Mouse (Mus musculus) kidney, adult 11 months (tissue): ENCODE results near the gene Atxn7.
"Not testable (repeated sequence)": the region's sequence is repeated elsewhere in the genome, so short reads cannot be mapped to it uniquely, and the experiment has no call there.

Experiments used
- DNase-seq: peaks from one replicate; pipeline ENCODE4 v3.0.0; 2022

The Atxn7 gene

DNA sequence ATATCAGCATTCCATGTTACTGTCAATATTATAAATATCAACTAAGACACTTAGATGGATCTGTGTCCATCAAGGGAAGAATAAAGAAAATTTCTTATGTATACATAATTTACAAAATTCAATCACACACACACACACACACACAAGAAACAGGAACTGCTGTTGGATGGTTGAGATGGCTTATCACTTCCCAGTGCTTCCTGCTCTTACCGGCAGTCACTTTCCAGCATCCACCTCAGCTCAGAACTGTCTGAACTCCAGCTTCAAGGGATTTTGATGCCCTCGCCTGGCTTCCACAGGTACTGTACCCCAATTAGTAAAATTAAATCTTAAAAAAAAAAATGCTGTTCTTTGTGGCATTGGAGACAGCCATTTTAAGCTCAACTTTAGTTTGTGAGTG is 27.2 kb downstream of the Atxn7 start:
- DNase-seq = no peak

DNA sequence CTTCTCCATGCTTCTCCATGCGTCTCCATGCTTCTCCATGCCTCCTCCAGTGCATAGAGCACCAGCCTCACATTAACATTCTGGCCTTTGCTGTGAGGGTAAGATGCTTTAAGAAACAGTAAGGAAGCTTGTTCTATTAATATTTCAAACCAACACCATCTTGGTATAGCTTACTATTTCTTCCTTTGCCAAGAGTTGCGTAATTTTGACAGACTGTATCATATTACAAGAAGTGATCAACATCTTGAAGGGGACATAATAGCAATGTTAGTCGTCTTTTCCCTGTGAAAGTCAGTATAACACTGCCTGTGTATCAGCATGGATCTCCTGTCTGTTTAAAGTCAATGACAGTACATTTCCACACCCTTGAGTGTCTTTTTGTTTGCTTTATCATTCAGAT is 29.5 kb downstream of the Atxn7 start:
- DNase-seq = no peak

DNA sequence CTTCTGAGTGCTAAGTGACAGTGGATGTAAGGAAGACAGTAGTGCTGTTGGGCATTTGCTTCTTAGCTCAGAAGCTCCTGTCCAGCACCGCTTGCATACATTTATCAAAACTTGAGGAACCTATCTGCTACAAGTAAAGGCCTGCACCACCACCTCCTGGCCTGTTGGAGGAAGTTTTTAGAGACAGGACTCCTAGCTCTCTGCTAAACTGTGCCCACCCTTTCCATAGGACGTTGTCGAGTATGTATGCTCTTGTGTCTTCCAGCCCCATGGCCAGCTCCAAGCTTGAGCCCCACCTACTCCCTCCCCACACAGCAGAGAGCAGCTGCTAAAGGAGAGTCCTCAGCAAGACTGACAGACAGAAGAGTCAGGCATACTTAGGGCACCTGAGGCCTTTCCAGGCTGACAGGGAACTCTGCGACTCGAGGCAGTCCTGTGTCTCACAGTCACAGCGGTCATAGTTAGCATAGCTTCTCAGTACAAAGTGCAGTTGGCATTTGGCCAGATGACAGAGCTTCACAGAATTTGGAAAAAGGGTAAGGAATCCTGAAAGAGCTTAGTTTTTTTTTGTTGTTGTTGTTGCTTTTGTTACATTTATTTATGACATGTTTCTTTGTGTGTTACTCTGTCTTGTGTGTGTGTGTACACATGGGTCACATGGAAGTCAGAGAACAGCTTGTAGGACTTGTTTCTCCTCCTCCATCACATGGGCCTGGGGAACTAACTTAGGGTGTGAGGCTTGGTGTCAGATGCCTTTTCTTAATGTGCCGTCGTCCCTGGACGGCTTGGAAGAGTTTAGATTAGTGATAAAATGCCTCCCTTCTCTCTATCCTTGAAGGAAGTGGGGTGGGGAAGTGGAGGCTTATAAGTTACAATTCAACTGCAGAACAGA is 34.2 kb downstream of the Atxn7 start:
- peak; percentile 42 for DNase-seq

DNA sequence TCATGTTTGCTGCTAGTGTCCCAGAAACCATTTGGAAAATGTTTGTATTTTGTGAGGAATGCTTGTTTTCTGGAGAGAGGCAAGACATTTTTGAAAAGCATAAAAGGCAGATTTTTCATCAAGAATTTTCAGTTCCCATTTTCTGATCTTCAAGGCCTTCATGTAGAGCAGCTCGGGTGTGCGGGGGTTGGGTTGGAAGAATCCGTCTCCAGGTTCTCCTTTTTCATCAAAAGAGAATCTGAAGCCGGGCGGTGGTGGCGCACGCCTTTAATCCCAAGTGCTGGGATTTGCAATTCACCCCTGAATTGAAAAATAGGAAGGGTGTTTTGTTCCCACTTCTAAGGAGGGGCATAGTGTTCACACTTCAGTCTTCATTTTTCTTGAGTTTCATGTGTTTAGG is 41.5 kb downstream of the Atxn7 start:
- DNase-seq = no peak

DNA sequence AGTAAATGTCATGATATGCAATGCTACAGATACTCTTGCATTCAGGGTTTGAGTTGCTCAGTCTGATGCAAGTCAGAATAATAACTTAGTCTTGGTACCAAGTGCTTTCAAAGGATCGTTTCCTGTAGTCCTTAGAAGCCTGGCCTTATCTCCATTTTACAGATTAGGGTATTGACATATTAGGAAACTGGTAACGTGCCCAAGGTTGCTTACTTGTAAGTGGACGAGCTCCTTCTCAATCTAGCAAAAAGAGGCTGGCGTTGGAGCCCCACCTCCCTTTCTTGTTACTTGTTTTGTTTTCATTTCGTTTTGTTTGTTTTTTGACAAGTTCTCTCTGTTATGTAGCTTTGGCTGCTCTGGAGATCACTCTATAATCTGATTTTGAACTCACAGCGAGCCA is 48.5 kb downstream of the Atxn7 start:
- no peak for DNase-seq

DNA sequence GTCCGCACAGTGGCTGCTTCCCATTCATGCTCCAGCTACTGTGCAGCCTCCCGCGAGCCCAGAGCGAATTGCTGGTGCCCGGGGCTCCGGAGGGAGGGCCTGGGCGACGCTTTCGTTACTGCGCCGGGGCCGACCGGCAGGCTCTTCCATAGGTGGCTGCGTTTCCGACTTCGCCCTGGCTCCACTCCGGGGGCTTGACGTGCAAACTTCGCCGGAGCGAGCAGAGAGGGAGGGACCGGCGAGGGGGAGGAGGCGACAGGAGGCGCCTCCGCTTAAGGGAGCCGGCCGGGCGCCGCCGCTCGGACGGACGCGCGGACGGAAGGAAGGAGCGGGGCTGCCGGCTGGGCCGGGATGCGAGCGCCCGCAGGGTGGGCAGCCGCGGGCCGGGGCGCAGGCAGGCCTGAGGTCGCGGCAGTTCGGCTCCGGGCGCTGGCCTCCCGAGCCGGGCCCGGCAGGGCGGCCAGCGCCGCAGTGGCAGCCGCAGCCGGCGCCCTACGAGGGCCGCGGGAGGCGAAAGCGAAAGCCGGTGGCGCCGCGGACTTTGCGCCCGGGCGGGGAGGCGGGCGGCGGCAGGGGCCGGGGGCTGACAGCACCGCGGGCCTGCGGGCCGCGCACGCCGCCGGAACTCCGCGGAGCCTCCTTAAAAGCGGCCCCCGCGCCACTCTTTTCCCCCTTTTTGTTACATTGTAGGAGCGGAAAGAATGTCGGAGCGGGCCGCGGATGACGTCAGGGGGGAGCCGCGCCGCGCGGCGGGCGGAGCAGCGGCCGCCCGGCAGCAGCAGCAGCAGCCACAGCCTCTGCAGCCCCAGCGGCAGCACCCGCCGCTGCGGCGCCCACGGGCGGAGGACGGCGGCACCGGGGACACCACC is 51.4 kb downstream of the Atxn7 start:
- DNase-seq = peak; percentile 88

DNA sequence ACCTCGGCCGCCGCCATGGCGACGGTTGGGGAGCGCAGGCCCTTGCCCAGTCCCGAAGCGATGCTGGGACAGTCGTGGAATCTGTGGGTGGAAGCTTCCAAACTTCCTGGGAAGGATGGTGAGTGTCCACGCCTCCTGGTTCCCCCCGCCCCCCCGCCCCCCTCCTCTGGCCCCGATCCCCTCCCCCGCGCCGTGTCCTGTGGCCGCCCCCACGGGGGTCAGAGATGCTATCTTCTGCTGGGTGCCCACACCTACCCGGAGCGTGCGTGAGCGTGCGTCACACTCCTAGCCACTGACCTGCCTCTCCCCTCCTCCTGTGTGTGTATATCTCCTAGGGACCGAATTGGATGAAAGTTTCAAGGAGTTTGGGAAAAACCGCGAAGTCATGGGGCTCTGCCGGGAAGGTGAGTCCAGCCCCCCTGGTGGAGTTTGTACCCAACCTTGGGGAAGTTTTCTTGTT is 52.0 kb downstream of the Atxn7 start:
- no peak for DNase-seq

DNA sequence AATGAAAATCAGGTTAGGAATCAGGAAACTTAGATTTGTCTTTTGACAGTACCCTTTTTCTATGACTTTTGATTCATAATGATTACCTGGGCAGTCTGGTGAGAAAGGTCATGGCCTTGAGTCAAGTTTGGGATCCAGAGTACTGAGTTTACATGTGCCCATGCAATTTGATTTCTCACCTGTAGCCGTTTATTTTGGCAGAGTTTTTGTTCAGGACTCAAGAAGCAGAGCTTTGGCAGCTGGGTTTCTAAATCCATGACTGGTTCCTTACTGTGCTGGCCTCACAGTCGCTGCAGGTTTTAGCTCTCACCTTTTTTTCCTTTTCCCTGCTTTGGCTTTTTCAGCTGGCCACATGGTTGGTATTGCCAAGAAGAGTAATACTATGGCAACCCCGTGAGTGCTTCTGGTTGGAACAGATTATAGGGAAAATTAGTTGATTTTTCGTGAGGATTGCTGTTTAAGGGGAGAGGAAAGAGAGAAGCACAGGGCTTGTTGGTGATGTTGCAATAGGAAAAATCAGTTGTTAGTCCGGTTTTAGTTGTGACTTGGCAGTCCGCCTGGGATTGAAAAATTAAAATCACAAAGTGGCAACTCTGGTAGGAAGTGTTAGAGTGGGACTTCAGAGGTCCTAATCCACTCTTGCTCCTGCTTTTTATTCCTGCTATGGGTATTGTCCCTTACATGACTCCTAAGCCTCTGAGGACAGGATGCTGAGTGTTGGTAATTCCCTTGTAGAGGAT is 53.6 kb downstream of the Atxn7 start:
- no peak for DNase-seq

DNA sequence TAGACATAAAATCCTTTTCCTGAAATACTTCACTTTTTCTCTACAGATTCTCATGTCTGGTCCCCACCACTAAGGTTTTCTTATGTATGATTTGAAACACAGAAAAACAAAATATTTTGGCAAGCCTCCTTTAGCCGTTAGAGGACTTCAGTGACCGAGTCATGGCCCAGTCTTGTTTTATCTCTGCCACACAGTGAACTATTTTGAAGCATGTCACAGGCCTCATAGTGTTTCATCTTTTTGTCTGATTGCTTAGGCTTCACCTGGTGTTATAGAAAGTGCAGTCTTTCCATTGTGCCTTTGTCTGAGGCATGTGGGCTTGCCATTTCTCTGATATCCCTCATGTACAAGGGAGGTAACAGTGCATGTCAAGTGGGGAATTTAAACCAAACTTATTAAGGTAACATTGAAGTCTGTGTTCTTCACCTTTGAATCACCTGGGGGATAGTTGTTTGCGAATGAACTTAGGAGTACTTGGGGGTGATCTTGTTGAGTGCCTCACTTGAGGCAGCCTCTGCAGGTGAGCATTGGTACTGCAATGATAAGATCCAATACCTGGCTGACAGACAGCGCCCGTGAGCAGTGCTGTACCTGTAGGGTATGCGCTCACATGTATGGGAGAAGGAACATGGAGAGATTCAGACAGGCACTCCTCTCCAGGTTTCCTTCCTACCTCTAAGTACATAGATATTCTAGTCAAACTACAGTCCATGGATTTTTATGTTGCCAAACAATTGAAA is 58.1 kb downstream of the Atxn7 start:
- no peak for DNase-seq

DNA sequence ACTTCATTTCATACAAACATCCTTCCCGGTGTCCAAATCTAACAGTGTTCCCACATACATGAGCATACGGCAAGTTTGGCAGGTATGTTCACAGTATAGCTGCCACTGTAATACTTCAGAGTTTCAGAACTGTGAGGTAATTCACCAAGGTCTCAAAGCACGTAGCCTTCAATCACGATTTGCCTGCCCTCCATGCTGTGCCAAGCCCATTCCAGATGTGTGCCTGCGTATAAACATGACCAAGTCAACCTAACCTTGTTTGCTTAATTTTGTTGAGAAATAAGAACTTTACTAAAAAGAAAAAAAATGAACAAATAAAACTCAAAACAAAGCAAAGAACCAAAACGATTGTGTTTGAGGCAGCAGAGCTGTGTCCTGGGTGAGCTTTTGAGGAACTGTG is 60.0 kb downstream of the Atxn7 start:
- DNase-seq = no peak

DNA sequence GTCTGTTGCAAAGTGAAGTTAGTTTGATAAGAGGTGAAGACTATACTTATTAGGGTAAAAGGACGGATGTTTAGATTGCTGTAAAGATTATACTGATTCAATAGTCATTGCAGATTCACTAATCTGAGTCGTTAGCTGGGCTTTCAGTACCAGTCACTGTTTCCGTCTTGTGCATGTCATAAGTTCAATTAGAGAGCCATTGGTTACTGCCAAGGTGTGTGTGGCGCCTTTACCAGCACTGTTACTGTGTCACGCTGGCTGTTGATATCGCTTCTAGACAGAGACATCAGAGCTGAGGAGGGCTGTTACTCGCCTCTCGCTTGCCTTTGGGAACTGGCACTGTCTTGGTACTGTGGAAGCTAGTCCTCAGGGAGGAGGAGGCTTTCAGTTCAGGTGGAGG is 64.6 kb downstream of the Atxn7 start:
- no peak for DNase-seq

DNA sequence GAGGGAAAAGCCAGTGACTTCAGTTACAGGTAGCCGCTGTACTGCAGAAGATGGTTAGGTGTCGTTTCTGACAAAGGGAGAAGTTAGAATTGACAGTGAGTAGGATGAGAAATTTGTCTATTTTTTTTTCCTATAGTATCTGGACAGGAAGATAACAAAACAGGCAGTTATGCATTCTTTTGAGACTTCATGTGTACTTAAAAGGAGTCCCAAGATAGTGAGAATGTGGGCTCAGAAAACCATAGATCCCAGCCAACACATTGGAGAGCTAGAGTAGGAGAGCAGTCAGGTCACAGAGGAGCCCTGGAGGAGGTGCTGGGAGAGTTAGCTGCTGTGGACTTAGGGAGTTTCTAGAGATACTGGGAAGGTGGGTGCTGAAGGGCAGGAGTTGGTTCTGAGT is 69.4 kb downstream of the Atxn7 start:
- DNase-seq = no peak

DNA sequence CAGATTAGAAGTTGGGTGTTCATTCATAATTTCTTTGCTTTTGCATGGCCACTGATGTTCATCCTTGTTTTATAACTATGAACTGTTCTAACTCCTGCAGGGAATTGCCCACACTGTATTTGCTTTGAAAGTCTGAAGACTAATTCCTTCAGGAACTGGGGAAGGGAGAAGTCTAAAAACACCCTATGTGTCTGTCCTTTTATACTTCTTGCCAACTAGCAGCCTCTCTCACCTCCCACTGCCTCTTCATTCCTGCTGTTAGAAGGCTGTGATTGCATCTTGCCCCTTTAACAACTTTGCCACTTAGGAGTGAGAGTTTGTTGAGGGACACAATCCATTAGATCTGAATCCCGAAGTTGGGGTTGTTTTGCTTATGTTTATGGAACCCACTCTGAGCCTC is 71.6 kb downstream of the Atxn7 start:
- DNase-seq = no peak

DNA sequence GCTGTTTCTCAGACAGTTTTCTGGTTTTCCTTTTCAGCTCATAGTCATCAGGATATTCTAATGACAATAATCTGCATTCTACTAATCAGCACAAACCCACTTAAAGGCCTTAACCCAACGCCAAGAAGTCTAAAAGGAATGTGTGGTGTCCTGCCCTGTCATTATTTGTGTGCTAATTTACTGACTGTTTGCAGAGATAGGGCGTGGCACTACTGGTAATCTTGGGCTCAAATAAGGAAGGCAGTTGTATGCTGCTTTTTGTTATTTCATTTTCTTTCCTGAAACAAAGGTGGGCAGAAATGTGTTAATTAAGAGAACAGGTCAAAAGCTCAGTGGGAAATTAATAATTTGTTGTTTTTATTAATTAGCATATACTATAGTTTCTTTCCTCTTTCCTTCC is 75.1 kb downstream of the Atxn7 start:
- DNase-seq = no peak

DNA sequence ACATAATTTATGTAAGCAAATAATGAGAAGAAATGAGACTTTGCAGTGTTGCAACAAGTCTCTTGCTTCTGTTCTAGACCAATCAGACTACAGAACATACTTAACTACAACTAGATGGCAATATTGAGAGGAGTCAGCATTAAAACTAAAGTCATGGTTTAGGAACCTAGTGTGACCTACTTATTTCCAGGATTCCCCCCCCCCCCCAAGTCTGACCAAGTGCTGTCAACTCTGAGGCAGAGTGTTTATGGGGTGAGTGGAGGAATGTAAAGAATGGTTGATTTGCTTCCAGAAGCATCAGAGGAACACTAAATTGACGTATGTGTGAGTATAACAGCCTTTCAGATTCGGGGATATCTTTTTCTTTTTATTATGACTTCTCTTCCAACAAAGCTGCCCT is 77.0 kb downstream of the Atxn7 start:
- no peak for DNase-seq

DNA sequence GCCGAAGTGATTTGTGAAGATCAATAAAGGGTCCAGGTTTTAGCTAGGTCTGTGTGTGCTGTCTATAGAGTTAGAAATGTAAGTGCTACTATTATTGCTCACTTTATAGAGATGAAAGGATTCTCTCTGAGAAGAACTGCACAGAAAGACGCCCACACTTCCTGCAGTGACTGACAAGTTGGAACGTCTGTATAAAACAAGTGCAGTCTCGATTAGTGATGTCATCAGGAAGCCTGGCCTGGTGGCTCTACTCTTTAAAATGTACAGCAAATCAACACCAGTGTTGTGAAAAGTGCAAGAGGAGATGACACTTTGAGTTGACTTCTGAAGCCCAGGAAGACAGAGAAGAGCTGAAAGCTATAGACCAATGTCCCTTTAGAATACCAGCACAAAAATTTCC is 81.1 kb downstream of the Atxn7 start:
- no peak for DNase-seq

DNA sequence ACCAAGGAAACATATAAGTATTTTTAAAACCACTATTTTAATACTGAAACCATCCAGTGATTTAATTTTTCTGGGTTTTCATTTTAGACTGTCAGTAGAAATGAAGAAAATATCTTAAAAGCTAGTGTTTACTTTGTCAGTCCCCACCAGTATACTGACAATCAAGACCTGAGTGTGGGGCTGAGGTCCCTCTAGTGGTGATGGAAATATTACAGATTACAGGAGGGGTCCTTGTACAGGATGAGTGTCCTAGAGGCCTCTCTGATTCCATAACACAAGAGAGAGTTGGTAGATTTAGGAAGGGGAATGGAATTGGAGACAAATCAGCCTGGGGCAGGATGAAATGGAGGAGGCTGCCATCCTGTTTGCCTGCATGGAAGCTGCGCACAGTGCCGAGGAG is 93.1 kb downstream of the Atxn7 start:
- no peak for DNase-seq

DNA sequence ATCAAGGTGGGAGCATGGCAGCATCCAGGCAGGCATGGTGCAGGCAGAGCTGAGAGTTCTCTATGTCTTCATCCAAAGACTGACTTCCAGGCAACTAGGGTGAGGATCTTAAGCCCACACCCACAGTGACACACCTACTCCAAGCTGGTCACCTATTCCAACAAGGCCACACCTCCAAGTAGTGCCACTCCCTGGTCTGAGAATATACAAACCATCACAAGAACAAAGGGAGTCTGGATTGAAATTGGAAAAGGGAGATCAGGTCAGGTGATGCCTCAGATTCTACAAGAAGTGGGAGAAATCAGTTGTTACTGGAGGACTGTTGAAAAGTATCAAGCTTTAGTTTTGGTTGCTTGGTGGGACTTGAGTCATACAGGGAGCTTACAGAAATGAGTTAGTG is 98.4 kb downstream of the Atxn7 start:
- not testable (repeated sequence) for DNase-seq

DNA sequence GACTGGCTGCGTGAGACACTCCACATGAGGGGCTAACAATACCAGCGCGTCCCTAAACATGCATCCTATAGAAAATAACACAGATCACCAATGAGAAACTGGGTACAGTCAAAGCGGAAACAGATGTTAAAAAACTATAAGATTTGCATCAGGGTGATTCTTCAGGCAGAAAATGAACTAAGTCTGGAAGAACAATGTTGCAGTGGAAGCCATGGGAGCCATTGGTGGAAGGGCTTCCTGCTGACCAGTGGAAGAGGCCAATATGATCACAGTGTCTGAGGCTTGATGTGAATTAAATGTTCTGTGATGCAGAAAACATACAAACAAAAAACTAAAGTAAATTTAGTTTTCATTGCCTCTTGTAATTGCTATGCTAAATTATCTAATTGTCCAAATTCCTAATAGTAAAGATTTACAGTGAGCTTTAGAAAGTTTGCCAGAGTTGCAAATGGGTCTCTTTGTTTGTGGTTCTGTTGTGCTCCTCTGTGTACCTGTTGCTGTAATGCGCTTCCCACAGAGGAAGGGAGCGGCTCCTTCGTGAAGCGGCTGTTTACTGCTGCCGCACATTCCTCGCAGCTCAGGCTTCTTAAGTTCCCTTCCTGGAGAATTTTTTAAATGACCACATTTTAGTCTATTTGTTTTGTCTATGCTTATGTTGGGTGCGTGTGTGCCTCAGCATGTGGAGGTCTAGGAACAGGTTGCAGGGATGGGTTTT is 101.4 kb downstream of the Atxn7 start:
- no peak for DNase-seq

DNA sequence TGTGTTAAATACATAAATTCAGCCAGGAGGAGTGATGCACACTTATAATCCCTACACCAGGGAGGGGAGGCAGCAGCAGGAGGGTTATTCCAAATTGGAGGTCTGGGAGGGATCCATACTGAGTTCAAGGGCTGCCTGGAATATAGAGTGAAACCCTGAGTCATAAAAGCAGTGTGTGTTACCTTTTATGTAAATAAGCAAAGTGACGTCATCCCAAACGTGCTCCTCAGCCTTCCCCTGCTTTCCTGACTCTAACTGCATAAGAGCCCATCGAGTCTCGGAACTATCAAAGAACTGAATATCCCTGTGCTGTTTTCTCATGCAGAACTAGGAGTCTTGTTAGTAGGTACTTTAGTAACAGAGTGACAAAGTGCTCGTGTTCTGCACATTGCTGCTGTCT is 102.1 kb downstream of the Atxn7 start:
- DNase-seq = no peak

DNA sequence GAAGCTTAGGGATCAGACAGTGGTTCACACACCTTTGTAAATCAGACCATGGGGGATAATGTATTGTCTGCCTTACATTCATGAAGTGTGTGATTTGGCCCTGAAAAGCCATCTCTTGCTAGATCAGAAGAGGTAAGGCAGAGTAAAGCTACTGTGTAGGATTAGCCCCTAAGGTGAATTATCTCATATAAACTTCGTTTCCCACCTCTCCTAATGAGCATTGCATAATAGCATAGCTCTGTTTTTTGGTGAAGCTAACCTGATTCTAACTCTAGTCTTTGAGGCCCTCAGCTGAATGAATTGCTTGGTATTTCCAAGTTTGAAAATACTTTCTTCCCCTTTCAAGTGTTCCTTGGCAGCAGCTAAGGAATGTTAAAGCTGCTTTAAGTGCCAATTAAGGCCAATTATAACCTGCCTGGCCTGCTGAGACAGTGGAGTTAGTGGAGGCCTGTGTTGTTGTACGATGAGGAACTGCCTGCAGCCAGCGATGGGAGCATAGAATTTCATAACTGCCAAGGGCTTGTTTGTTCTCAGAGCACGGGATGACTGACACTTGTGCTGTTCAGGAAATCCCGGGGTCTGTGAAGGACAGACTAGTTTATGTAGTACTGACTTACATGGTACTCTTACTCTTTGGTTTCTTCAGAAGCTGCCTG is 103.4 kb downstream of the Atxn7 start:
- peak; percentile 23 for DNase-seq
